Mouse (Mus musculus): Measurements from ENCODE around the gene Nexn.
A peak's percentile ranks its signal among the peaks of the same experiment; 100 is the strongest.

The Nexn gene

DNA sequence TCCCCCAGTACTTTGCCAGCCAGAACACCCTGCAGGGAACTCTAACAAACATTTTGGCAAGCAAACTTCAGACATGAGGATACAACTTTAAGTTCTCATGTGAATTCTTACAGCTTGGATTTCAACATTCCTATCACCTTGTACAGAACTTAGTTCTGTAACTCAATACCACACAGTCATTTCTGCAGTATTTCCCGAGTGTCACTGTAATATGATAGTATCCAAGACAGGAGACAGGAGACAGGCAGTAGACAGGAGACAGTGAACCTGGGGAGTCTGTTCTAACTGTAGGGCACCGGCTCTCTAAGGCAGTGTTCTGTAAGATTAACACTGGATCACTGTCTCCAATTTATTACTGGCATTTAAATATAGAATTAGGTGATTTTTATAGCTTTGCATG lies 12.3 kb upstream of the Nexn start:
- no peak for DNase-seq (ENCODE audit: low spot score in 2 of 2)

DNA sequence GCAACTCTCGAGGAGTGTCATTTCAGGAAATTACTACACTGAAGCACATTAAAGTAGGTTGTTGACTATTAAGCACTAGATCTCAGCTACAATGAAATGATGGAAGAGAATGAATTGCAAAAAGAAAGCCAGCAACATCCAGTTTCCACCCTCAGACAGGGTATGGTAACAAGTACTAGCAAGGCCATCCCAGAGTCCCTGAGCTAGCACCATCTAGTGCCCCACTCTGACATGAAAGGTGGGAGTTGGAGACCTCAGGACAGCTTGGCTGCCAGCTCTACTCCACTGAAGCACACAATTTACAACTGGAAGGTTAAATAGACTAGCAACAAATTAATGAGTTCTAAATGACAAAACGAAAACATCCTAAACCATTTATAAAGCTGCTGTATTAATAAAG lies 11.8 kb upstream of the Nexn start:
- no peak for DNase-seq (ENCODE audit: low spot score in 2 of 2)

DNA sequence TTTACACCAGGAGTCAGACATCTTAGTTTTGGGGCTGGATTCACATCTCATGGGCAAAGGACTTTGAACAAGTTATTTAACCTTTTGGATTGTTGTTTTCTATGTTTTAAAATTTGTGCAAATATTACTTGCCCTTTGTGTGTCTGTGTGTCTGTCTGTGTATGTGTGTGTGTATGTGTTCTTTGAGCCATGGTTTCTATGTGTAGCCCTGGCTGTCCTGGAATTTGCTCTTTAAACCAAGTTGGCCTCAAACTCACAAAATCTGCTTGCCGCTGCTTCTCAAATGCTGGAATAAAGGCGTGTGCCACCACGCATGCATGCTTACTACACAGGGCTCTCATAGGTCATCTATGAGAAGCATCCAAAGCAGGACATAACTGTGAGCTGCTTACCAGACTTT lies 10.8 kb upstream of the Nexn start:
- no peak for DNase-seq (ENCODE audit: low spot score in 2 of 2)

DNA sequence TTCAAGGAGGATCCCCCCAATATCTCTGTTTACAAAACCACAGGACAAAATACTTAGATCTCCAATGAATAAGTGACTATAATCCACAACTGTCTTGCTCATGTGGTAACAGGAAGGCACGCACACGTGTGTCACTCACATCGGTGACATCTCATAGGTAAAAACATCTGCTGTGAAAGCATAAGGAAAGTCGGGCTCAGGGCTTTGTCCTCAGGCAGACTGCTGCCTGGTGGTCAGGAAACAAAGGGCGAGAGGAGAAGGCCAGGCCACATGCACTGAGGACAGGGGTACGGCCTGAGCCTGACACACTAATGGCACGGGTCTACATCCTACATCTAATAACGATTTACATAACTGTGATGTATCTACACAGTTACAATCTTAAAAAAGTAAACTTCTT lies 8.9 kb upstream of the Nexn start:
- DNase-seq (ENCODE audit: low spot score in 2 of 2) = no peak

DNA sequence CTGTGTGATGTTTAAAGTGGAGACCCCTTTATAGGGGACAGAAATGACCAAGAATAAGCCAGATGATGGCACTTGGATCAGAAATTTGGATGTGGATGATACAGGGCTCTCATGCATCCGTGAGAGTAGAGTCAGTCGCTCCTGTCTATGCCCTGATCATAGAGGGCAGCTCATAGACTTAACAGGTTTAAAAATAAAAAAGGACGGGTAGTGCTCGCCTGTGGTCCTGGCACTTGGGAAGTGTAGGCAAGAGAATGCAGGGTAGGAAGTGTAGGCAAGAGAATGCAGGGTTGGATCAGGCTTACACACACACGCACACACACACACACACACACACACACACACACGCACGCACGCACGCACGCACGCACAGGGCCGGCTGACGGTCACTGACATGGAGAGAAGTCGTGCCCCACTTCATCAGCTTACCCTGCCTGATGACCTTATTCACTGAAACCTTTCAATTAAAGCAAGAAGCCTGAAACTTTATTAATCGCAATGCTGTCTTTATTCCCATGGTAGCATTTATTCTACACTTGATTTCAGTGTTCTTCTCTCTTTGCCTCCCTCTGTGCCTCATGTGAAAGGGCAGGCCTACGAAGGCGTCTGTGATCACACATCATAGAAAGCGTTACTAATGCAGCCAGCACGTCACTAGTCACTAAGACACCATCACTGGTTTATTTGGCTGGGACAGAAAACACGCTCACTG lies 7.0 kb upstream of the Nexn start:
- DNase-seq (ENCODE audit: low spot score in 2 of 2) = no peak

DNA sequence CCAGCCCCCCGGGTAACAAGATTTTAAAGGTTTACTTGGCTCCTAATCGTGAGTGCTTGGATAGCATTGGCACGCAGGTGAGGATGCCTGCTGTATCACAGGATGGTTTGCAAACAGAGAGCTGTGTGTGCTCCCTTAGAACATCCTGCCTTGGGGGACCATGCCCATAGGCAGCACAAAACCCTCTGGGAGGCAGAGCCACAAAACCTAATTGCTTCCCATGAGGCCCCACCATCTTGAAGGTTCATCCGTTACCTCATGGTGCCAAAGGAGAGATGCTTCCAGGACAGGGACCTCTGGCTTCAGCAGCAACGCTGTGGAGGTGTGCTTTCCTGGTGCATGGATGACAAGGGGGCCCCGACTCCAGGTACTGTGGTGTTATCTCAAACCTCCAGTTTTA lies 5.7 kb upstream of the Nexn start:
- DNase-seq (ENCODE audit: low spot score in 2 of 2) = no peak

DNA sequence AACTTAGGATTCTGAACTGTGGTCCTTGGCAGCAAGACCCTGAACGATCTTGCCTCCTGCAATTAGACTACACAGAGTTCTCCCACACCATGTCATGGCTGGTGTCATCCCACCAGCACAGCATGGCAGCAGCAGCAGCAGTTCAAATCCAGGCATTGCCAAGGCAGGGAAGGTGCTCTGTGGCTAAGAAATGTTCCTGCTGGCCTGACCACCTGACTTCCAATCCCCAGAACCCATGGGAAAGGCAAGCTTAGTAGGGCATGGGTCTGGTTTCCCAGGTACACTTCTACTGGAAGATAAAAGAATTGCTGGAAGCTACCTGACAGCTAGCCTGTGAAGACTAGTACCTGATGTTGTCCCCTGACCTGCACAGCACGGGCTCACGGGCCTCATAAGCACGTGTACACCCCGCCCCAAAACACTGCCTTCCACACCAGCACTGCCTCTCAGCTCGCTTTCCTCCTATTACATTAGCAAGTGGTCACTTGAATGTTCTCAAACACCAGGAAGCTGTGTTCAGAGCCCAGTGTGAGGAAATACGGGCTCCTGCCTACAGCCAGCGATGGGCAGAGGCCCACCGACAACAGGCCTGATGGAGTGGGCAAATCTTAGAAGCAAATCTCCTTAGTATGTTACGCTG lies 5.0 kb upstream of the Nexn start:
- no peak for DNase-seq (ENCODE audit: low spot score in 2 of 2)

DNA sequence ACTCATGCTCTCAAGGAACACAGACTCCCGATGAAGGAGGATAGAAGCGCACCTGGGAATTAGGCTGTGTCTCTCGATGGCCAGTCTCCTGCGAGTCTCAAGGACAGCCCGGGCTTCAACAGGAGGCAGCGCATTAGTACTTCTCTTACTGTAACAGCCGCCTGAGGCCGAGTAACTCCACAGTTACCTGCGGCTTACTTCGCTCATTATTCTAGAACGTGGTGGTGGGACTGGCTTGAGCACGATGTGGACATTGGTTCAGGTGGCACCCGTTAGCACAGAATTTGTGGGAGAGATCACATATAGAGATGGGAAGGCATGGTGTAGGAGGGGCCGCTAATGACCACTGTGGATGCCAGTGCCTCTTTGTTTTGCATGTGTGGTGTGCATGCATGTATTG lies 1.9 kb upstream of the Nexn start:
- DNase-seq (ENCODE audit: low spot score in 2 of 2) = no peak

DNA sequence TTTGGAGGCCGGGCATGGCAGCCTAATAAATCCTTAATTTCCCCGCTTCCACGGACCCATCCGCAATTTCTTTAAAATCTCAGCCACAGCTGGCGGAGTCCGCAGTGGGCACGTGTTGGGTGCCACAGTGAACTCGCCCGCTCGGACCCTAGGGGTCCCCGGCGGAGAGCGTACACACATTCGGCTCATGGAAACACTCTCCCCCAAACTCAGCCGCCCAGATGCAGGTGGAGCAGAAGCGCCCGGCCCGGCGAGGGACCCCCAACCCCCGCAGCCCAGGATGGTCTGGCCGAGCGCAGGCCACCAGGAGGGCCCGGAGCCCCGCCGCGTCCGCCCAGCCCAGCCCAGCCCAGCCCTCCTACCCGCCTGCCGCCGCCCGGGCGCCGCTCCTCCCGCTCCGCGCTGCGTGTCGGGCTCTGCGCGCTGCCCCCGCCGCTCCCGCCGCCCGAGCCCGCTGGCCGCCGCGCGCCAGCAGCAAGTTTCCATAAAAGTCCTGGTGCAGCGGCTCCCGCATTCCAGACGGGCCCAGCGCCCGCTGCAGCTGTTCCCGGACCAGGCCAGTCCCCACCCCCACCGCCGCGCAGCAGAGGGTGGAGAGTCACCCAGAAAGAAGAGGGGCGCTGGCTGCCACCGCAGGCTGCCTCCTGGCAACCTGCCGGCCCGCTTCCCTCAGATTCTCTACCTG lies 657 bp downstream of the Nexn start:
- DNase-seq (ENCODE audit: low spot score in 2 of 2) = peak in 1 of 2 experiments; percentile 24

DNA sequence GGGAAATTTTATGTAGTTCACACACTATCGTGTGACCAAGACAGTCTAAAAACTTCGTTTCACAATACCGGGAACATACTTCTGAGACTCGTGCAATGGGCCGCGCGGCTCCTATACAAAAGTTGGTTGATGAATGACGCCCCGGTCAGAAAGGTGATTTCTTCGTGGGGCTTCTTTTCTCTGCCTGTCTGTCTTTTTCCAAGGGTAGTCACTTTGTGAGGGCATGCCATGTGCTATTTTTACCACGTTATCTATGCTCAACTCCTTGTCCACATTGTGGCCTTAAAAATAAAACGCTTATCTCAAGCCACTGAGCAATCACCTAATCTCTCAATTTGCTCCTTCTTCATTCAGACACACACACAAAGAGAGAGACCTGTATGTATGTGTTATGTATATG lies 1.3 kb downstream of the Nexn start:
- DNase-seq (ENCODE audit: low spot score in 2 of 2) = no peak

DNA sequence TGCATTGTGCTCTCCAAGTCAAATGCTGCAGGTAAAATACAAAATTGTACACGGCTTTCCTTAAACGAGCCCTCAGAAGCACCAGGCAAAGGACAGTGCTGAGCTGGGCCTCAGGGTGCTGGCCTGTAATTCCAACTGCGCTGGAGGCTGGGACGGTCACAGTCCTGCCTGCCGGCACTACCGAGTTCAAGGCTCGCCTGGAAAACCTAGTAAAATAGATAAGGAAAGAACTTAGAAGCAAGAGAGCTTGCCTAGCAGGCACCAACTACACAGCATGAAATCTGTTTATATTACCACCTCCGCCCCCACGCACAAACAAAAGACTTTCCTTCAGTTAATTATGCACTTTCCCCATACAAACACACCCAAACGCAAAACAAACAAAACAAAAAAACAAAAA lies 1.8 kb downstream of the Nexn start:
- no peak for DNase-seq (ENCODE audit: low spot score in 2 of 2)

DNA sequence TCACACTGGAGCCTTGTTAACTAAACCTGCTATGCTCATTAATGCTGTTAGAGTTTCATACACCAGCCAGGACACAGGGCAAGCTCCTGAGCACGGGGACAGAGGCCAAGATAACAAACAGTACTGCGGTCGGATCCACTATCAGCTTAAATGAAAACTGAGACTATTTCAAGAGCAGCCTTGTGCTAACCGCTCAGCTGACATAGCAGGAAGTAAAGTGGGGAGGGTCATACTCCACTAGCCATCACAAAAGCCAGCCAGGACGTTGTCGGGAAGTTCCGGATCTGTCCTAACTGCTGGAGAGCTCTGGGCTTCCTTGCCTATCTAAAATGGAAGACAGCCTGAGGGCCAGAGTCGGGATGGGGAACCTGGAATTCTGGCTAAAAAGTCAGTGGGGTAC lies 4.2 kb downstream of the Nexn start:
- DNase-seq (ENCODE audit: low spot score in 2 of 2) = no peak

DNA sequence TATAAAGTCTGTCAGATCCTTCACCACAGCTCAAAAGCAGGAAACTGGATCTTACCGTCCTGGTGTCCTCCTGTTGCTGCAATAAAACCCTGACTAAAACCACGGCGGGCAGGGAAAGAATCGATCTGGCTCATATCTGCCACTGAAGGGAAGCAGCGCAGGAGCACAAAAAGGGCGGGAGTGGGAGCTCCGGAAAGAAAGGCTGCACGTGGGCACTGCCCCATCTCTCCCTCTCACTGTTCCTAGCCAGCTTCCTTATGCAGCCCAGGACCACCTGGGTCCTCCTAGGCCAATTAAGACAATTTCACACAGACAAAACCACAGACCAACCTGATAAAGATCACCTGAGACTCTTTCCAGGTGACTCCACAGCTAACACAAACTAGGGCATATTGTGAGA lies 4.7 kb downstream of the Nexn start:
- DNase-seq (ENCODE audit: low spot score in 2 of 2) = no peak

DNA sequence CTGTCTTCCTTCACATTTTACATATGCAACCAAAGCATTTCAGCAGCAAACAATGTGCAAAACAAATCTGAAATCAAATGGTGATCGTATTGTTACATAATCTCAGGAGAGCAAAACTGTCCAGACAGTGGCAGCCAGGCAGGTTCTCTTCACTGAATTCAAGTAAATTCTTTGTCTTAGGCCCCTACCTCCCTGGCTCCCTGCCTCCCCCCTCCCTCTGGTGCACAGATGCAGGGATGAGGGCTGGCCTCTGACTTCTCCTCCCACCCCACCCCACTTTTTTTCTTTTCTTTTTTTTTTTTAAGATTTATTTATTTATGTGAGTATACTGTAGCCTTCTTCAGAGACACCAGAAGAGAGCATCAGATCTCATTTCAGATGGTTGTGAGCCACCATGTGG lies 5.8 kb downstream of the Nexn start:
- DNase-seq (ENCODE audit: low spot score in 2 of 2) = no peak

DNA sequence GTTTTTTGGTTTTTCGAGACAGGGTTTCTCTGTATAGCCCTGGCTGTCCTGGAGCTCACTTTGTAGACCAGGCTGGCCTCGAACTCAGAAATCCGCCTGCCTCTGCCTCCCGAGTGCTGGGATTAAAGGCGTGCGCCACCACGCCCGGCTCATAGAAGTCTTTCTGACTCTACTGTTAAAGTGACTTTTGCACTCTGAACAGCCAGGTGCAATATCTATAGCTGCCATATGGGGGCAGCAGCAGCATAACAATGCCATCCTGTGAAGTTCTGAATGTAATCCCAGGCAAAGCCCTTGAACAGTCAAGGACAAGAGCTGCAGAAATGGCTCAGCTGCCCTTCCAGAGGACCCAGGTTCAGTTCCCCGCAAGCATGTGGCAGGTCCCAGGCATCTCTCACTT lies 6.7 kb downstream of the Nexn start:
- peak; percentile 50 to 66 for DNase-seq (ENCODE audit: low spot score in 2 of 2)

DNA sequence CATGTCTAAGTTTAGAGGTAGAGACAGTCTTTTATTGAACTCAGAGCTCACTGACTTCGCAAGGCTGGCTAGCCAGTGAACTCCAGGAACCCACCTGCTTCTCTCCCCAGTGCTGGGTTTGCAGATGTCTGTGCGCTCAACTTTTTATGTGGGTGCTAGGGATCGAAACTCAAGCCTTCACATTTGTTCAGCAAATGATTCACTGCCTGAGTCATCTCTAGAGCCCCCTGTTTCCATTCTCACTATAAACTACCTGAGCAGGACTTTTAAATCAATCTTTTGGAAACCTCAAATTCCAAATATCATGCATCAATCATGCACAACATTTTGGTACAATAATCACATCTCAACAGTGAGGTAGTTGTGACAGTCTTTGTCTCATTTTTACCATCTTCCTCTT lies 8.6 kb downstream of the Nexn start:
- DNase-seq (ENCODE audit: low spot score in 2 of 2) = no peak

DNA sequence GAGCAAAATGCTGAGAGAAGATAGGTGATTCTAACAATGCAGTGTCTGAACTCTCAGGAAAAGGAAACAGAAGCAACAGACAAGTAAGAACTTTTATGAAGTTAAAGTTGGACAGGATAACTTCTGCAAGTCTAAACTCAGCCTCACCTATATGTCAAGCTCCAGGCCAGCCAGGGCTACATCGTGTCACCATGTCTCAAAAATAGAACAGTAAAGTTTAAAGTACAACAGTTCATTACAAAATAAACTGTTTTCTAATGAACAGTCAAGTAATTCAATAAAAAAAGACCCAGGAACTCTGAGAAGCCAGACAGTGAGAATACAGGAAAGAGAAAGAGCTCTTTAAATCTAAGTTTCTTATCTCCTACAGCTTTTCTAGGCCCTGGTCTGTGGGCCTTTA lies 15.7 kb downstream of the Nexn start:
- DNase-seq (ENCODE audit: low spot score in 2 of 2) = no peak

DNA sequence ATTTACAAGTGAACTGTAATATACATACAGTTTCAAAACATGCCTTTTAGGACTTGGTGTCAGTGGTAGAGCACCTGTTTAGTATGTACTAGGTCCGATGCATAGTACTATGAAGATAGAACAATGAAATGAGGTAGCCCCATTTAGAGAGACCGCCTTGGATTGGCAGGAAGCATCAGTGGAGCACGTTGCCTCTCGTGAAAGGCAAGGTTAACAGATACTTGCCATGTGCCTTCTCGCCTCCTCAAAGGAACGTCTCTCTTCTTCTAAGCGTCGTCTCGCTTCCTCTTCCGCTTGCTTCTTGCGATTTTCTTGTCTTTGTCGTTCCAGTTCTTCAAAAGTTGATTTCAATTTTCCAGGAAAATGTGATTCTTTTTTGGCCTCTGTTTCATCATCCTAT lies 18.4 kb downstream of the Nexn start:
- no peak for DNase-seq (ENCODE audit: low spot score in 2 of 2)

DNA sequence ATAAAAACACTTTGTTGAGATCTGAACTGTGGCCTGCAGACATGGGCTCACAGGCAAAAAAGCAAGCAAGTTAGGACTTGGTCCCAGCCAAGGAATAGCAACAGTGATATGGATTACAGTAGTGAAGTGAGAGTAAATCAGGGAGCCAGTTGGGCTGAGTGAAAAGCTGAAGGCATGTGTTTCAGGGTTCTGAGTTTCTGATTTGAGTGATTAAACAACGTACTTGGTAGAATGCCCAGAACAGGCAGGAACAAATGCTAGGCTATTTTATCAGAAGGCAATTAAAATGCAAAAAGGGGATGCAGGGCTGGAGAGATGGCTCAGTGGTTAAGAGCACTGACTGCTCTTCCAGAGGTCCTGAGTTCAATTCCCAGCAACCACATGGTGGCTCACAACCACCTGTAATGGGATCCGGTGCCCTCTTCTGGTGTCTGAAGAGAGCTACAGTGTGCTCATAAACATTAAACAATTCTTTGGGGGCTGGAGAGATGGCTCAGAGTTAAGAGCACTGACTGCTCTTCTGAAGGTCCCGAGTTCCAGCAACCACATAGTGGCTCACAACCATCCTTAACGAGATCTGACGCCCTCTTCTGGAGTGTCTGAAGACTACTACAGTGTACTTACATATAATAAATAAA lies 20.8 kb downstream of the Nexn start:
- no peak for DNase-seq (ENCODE audit: low spot score in 2 of 2)

DNA sequence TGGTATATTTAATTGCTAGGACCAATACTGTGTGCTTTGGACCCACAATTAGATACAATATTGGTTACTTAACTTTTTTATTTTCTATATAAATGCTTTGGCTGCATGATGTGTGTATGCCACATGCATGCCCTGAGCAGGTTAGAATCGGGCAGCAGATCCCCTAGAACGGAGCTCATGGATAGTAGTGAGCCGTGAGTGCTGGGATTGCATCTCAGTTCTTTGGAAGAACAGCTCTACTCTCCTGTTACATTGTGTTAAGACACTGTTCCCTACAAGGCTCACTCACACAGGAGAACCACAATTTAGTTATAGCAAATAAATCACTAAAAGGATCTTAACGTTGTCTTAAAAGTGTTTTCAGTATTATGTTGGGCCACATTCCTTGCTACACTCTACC lies 22.8 kb downstream of the Nexn start:
- no peak for DNase-seq (ENCODE audit: low spot score in 2 of 2)

DNA sequence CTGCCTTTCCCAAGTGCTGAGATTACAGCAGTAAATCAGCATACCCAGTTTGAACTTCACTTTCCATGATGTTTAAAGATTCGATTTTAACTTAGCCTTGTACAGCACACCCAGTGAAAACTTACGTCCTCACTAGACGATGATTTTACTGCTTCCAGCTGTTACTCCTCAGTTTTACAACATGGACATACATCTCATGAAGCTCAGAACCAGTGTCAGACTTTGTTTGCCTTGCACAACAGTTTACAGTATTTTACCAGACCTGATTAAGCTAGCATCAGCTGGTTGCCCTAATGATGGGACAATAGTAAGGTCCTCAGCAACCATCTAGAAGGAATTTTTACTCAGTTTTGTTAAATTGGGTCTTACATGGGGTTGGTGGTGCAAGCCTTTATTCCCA lies 25.1 kb downstream of the Nexn start:
- DNase-seq (ENCODE audit: low spot score in 2 of 2) = no peak

DNA sequence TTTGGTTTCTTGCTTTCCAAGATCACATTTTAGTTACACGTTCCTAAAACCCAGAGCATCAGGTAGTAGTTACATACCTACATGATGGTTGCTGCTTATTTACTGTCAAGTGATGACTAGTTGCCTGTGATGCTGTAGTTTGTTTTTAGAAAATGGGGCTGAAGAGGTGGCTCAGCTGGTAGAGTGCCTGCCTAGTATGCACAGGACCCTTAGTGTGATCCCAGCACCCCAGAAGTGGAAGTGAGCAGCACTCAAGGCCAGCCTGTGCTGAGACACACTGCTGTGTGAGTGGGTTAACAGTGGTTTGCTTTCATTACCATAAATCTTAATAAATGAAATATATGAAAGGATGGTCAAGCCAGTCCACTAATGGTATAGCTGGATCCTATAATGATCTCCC lies 26.6 kb downstream of the Nexn start:
- no peak for DNase-seq (ENCODE audit: low spot score in 2 of 2)

DNA sequence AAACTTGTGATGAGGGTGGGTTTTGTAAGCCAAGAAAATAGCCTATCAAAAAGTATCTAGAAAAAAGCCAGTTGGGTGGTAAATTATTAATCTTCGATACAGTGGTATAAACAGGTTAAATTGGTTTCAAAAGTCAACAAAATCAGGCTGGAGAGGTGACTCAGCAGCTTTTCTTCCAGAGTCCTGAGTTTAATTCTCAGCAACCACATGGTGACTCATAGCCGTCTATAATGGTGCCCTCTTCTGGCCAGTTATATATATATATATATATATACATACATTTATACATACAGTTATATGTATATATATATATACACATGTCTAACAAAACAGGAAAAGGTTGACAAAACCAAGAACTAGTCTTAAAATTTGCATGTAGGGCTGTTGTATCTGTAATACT lies 27.3 kb downstream of the Nexn start:
- no peak for DNase-seq (ENCODE audit: low spot score in 2 of 2)

All from right cerebral cortex, postnatal 36 days (tissue).